Mouse (Mus musculus): ENCODE measurements around the gene Robo1.
A peak's percentile ranks its signal among the peaks of the same experiment; 100 is the strongest.

Gene Robo1

GRCm38 (mm10) chr16:72603487-72604206, 295.5 kb downstream of the Robo1 start:
- DNase-seq (ENCODE audit: low read depth, low spot score): no peak

GRCm38 (mm10) chr16:72605066-72605465, 297.0 kb downstream of the Robo1 start:
- DNase-seq (ENCODE audit: low read depth, low spot score): peak; percentile 91

GRCm38 (mm10) chr16:72610661-72611112, 302.6 kb downstream of the Robo1 start:
- no peak for DNase-seq (ENCODE audit: low read depth, low spot score)

- DNase-seq (ENCODE audit: low read depth, low spot score): peak; percentile 57
These were observed 306.8 kb downstream of the Robo1 start for GRCm38 (mm10) chr16:72614898-72615297.

GRCm38 (mm10) chr16:72615360-72615759, 307.3 kb downstream of the Robo1 start:
- no peak for DNase-seq (ENCODE audit: low read depth, low spot score)

GRCm38 (mm10) chr16:72622371-72622770, 314.3 kb downstream of the Robo1 start:
- DNase-seq (ENCODE audit: low read depth, low spot score): no peak

- DNase-seq (ENCODE audit: low read depth, low spot score): no peak
These were observed 314.8 kb downstream of the Robo1 start for GRCm38 (mm10) chr16:72622868-72623267.

GRCm38 (mm10) chr16:72633846-72634245, 325.7 kb downstream of the Robo1 start:
- peak; percentile 39 for DNase-seq (ENCODE audit: low read depth, low spot score)

- no peak for DNase-seq (ENCODE audit: low read depth, low spot score)
These were observed 331.3 kb downstream of the Robo1 start for GRCm38 (mm10) chr16:72639332-72639940.

GRCm38 (mm10) chr16:72640932-72641811, 333.1 kb downstream of the Robo1 start:
- DNase-seq (ENCODE audit: low read depth, low spot score): no peak

- DNase-seq (ENCODE audit: low read depth, low spot score): no peak
These were observed 337.8 kb downstream of the Robo1 start for GRCm38 (mm10) chr16:72645890-72646289.

GRCm38 (mm10) chr16:72649314-72649713, 341.2 kb downstream of the Robo1 start:
- DNase-seq (ENCODE audit: low read depth, low spot score): peak; percentile 72

GRCm38 (mm10) chr16:72655411-72655810, 347.3 kb downstream of the Robo1 start:
- DNase-seq (ENCODE audit: low read depth, low spot score): peak; percentile 27

- peak; percentile 92 for DNase-seq (ENCODE audit: low read depth, low spot score)
These were observed 354.8 kb downstream of the Robo1 start for GRCm38 (mm10) chr16:72662837-72663350.

- DNase-seq (ENCODE audit: low read depth, low spot score): peak; percentile 77
These were observed 355.5 kb downstream of the Robo1 start for GRCm38 (mm10) chr16:72663351-72664232.

GRCm38 (mm10) chr16:72664233-72664613, 356.1 kb downstream of the Robo1 start:
- DNase-seq (ENCODE audit: low read depth, low spot score): no peak

- DNase-seq (ENCODE audit: low read depth, low spot score): peak; percentile 25
These were observed 356.7 kb downstream of the Robo1 start for GRCm38 (mm10) chr16:72664806-72665205.

- DNase-seq (ENCODE audit: low read depth, low spot score): no peak
These were observed 357.3 kb downstream of the Robo1 start for GRCm38 (mm10) chr16:72665454-72665853.

- DNase-seq (ENCODE audit: low read depth, low spot score): no peak
These were observed 362.3 kb downstream of the Robo1 start for GRCm38 (mm10) chr16:72670240-72671038.

- no peak for DNase-seq (ENCODE audit: low read depth, low spot score)
These were observed 369.1 kb downstream of the Robo1 start for GRCm38 (mm10) chr16:72677234-72677633.
